Mouse (Mus musculus) forebrain, embryonic 14.5 days (tissue): ENCODE data around the gene Knl1. TPM values are rescaled to one million over a fixed set of nuclear protein-coding genes. Genes with fewer than 3 reads are reported as not detected.

Experiments
- ATAC-seq: fragments of 200-750 bp; cut with Nextera tagmentation; 2 replicates; pipeline ENCODE4 v1.8.0; 2017; ENCODE audit warnings: mild to moderate bottlenecking, moderate library complexity
- DNase-seq: peaks from one replicate; pipeline ENCODE4 v3.0.0-alpha.2; 2015; ENCODE audit warnings: low spot score
- H3K27ac ChIP-seq: fragments of 300-500 bp; sonication (generic); 2 replicates; pipeline ENCODE4 v1.5.1; 2014; ENCODE audit warnings: low read depth, mild to moderate bottlenecking, control low read depth, low read length, moderate library complexity
- H3K27me3 ChIP-seq: fragments of 300-500 bp; sonication (generic); replicated peaks from 2 replicates; pipeline ENCODE4 v1.6.1; 2014; ENCODE audit warnings: low read length, control low read depth, mixed read lengths; ENCODE audit not compliant: control insufficient read depth, insufficient read depth
- H3K36me3 ChIP-seq: fragments of 300-500 bp; sonication (generic); 2 replicates; pipeline ENCODE4 v1.6.1; 2014; ENCODE audit warnings: low read length, control low read depth; ENCODE audit not compliant: control insufficient read depth, insufficient read depth
- H3K4me1 ChIP-seq: fragments of 300-500 bp; sonication (generic); 2 replicates; pipeline ENCODE4 v1.6.1; 2014; ENCODE audit warnings: antibody characterized with exemption, low read length, control low read depth; ENCODE audit not compliant: control insufficient read depth, insufficient read depth
- H3K4me2 ChIP-seq: fragments of 300-500 bp; sonication (generic); 2 replicates; pipeline ENCODE4 v1.6.1; 2014; ENCODE audit warnings: mild to moderate bottlenecking, control low read depth, low read length
- H3K4me3 ChIP-seq: fragments of 300-500 bp; sonication (generic); 2 replicates; pipeline ENCODE4 v1.5.1; 2014; ENCODE audit warnings: low read depth, low read length, control low read depth
- H3K9ac ChIP-seq: fragments of 300-500 bp; sonication (generic); 2 replicates; pipeline ENCODE4 v1.6.1; 2014; ENCODE audit warnings: mild to moderate bottlenecking, low read length, control low read depth, moderate library complexity
- H3K9me3 ChIP-seq: fragments of 300-500 bp; sonication (generic); replicated peaks from 2 replicates; pipeline ENCODE4 v1.6.1; 2016; ENCODE audit warnings: low read length, control low read depth, mixed read lengths; ENCODE audit not compliant: control insufficient read depth
- WGBS: fragments of 180-500 bp; shearing (Covaris S2); extraction: QIAGEN DNeasy Blood & Tissue Kit; methylation state at CpG from one replicate; pipeline ENCODE4 v1.1.7; 2014; 5-methylcytosine and 5-hydroxymethylcytosine counted together
- polyA plus RNA-seq: library from polyadenylated mRNA; unstranded; fragments of >200 nt; fragmentation: Nextera tagmentation; extraction: Ambion mirVana; gene quantifications from 2 replicates; pipeline ENCODE4 v1.2.1, GENCODE M21; 2014

Knl1 gene
- polyA plus RNA-seq, 1 experiment from 2014 or later = 21.1 TPM

- Histone ChIP-seq H3K9ac (no peak overlapping the region), H3K27ac (no peak overlapping the region), H3K36me3 (peaks cover 8% of the 10 kb centered on the region), H3K9me3 (no peaks in the 10 kb centered on the region), H3K4me3 (no peak overlapping the region), H3K27me3 (no peaks in the 10 kb centered on the region), H3K4me2 (no peak overlapping the region), H3K4me1 (no peaks in the 10 kb centered on the region)
- no peak for DNase-seq
- no peak for ATAC-seq
- 100% methylated on average over 2 of the region's 2 CpGs for WGBS
Measured at GRCm38 (mm10) chr2:119060139-119060538, 13.2 kb downstream of the Knl1 start.

GRCm38 (mm10) chr2:119072397-119072796 lies 25.5 kb downstream of the Knl1 start:
- H3K4me1 ChIP-seq = no peaks in the 10 kb centered on the region
- H3K27me3 ChIP-seq = no peaks in the 10 kb centered on the region
- no peak overlapping the region for H3K9ac ChIP-seq
- H3K27ac ChIP-seq = no peak overlapping the region
- no peaks in the 10 kb centered on the region for H3K9me3 ChIP-seq
- 96% methylated on average over 4 of the region's 4 CpGs for WGBS
- no peak overlapping the region for H3K4me2 ChIP-seq
- DNase-seq (no peak), ATAC-seq (no peak)
- H3K36me3 ChIP-seq = peaks cover 27% of the 10 kb centered on the region
- H3K4me3 ChIP-seq = no peak overlapping the region

GRCm38 (mm10) chr2:119086156-119086555 lies 39.2 kb downstream of the Knl1 start:
- Histone ChIP-seq H3K9me3 (no peaks in the 10 kb centered on the region), H3K27ac (no peak overlapping the region), H3K36me3 (peaks cover 33% of the 10 kb centered on the region), H3K4me2 (no peak overlapping the region), H3K9ac (no peak overlapping the region), H3K4me3 (no peak overlapping the region), H3K4me1 (no peaks in the 10 kb centered on the region), H3K27me3 (no peaks in the 10 kb centered on the region)
- ATAC-seq (no peak), DNase-seq (no peak)
- 87% methylated on average over 2 of the region's 2 CpGs for WGBS

- Histone ChIP-seq H3K27ac (no peak overlapping the region), H3K27me3 (no peaks in the 10 kb centered on the region), H3K4me3 (no peak overlapping the region), H3K36me3 (peaks cover 35% of the 10 kb centered on the region), H3K9ac (no peak overlapping the region), H3K4me1 (no peaks in the 10 kb centered on the region), H3K4me2 (no peak overlapping the region), H3K9me3 (no peaks in the 10 kb centered on the region)
- DNase-seq = no peak
- no peak for ATAC-seq
Measured at GRCm38 (mm10) chr2:119101552-119101951, 54.6 kb downstream of the Knl1 start.

GRCm38 (mm10) chr2:119106583-119106982 lies 59.7 kb downstream of the Knl1 start:
- no peaks in the 10 kb centered on the region for H3K4me1 ChIP-seq
- WGBS = 83% methylated on average over 5 of the region's 5 CpGs
- no peak overlapping the region for H3K9ac ChIP-seq

GRCm38 (mm10) chr2:119108554-119108953 lies 61.6 kb downstream of the Knl1 start:
- WGBS = 71% methylated on average over 4 of the region's 4 CpGs
- H3K4me3 ChIP-seq = no peak overlapping the region

More at GRCm38 (mm10) chr2:119106583-119106982, 59.7 kb downstream of the Knl1 start:
- DNase-seq (no peak), ATAC-seq (no peak)
- peaks cover 33% of the 10 kb centered on the region for H3K36me3 ChIP-seq
- H3K4me2 ChIP-seq = no peak overlapping the region
- H3K27me3 ChIP-seq = no peaks in the 10 kb centered on the region
- no peaks in the 10 kb centered on the region for H3K9me3 ChIP-seq
- no peak overlapping the region for H3K27ac ChIP-seq
- no peak overlapping the region for H3K4me3 ChIP-seq

GRCm38 (mm10) chr2:119111060-119111459 lies 64.1 kb downstream of the Knl1 start:
- no peak overlapping the region for H3K4me2 ChIP-seq
- 87% methylated on average over 3 of the region's 3 CpGs for WGBS
- ATAC-seq (no peak), DNase-seq (no peak)
- H3K9me3 ChIP-seq = no peaks in the 10 kb centered on the region
- H3K27me3 ChIP-seq = no peaks in the 10 kb centered on the region
- no peaks in the 10 kb centered on the region for H3K4me1 ChIP-seq
- H3K4me3 ChIP-seq = no peak overlapping the region
- peaks cover 9% of the 10 kb centered on the region for H3K36me3 ChIP-seq
- no peak overlapping the region for H3K27ac ChIP-seq
- H3K9ac ChIP-seq = no peak overlapping the region

More at GRCm38 (mm10) chr2:119108554-119108953, 61.6 kb downstream of the Knl1 start:
- H3K9me3 ChIP-seq = no peaks in the 10 kb centered on the region
- H3K36me3 ChIP-seq = peaks cover 14% of the 10 kb centered on the region
- H3K4me1 ChIP-seq = no peaks in the 10 kb centered on the region
- no peak for ATAC-seq
- DNase-seq = no peak
- no peaks in the 10 kb centered on the region for H3K27me3 ChIP-seq
- H3K4me2 ChIP-seq = no peak overlapping the region
- no peak overlapping the region for H3K27ac ChIP-seq
- no peak overlapping the region for H3K9ac ChIP-seq

- no peaks in the 10 kb centered on the region for H3K4me1 ChIP-seq
- WGBS = under 1% methylated on average over 51 of the region's 51 CpGs
- H3K4me2 ChIP-seq = peak within 1 kb of the TSS; percentile 92
- H3K4me3 ChIP-seq = peak within 1 kb of the TSS; percentile 65
- H3K36me3 ChIP-seq = peaks cover 6% of the 10 kb centered on the region
- peak within 1 kb of the TSS; percentile 66 for H3K9ac ChIP-seq
- H3K9me3 ChIP-seq = no peaks in the 10 kb centered on the region
- H3K27me3 ChIP-seq = no peaks in the 10 kb centered on the region
- ATAC-seq (peak; percentile 95), DNase-seq (peak; percentile 93)
- peak within 1 kb of the TSS; percentile 78 for H3K27ac ChIP-seq
Measured at GRCm38 (mm10) chr2:119112438-119113112, 65.7 kb downstream of the Knl1 start, which contains the start of gene Rad51. TSS of gene Rad51 (plus strand) at chr2:119112793.

DNA sequence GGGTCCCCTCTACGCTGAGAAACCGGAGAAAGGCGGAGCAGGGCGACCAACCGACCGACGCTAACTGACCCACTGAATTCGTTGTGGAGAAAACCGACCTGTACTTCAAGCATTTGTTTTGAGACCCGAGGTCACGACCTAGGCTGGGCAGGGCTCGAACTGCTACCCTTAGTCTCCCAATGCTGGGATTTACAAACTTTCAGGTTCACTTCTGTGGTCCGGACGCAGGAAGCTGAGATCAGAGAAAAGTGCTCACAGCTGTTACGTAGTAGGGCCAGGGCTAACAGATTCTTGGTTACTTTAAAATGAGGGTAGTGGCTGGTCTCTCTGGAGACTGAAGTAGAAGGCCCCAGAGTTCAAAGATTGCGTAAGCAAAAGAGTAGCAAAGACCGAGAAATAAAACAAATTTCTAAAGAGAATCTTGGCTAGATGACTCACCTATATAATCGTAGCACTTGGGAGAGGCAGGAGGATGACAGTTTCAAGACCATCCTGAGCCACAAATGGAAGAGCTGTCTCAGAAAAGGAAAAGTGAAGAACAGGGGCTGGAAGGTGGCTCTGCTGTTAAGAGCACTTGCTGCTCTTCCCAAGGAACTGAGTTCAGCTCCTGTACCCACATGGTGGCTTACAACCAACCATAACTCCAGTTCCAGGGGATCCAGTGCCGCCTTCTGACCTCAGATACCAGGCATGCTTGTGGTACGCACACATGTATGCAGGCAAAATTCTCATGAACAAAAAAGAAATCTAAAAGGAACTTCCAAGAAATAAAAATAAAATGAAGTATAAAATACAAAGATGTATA lies 66.4 kb downstream of the Knl1 start:
- H3K27me3 ChIP-seq = no peaks in the 10 kb centered on the region
- peak overlapping the region; percentile 66 for H3K9ac ChIP-seq
- H3K36me3 ChIP-seq = peaks cover 6% of the 10 kb centered on the region
- no peaks in the 10 kb centered on the region for H3K4me1 ChIP-seq
- H3K9me3 ChIP-seq = no peaks in the 10 kb centered on the region
- H3K4me3 ChIP-seq = peak overlapping the region; percentile 65
- 13% methylated on average over 20 of the region's 20 CpGs for WGBS
- peak; percentile 6; the same call in 1 of the 2 replicates for ATAC-seq
- no peak for DNase-seq
- peak overlapping the region; percentile 92 for H3K4me2 ChIP-seq
- no peak overlapping the region for H3K27ac ChIP-seq
